Mouse (Mus musculus): ENCODE results near the gene Prss21. TPM values are rescaled to one million over a fixed set of nuclear protein-coding genes. Genes with fewer than 3 reads are reported as not detected.
A peak's percentile ranks its signal among the peaks of the same experiment; 100 is the strongest.

Prss21 gene
- polyA plus RNA-seq (2015; fragmentation: Nextera tagmentation; extraction: Ambion mirVana): not detected in 2 replicates

GRCm38 (mm10) chr17:23867756-23868155 lies at the start of gene Prss21:
Prss21 (plus strand) TSS chr17:23868056.
- 89% methylated on average over 15 of the region's 15 CpGs for WGBS
- no peak for ATAC-seq (ENCODE audit: insufficient read depth, low FRiP score, low read depth)
- Histone ChIP-seq H3K27me3 (replicated peaks) (no peaks in the 10 kb centered on the region), H3K4me2 (no peak within 1 kb of the TSS), H3K36me3 (no peaks in the 10 kb centered on the region), H3K4me3 (replicated peaks) (no peak within 1 kb of the TSS), H3K4me1 (no peaks in the 10 kb centered on the region), H3K9me3 (no peaks in the 10 kb centered on the region), H3K27ac (no peak within 1 kb of the TSS), H3K9ac (no peak within 1 kb of the TSS)

DNA sequence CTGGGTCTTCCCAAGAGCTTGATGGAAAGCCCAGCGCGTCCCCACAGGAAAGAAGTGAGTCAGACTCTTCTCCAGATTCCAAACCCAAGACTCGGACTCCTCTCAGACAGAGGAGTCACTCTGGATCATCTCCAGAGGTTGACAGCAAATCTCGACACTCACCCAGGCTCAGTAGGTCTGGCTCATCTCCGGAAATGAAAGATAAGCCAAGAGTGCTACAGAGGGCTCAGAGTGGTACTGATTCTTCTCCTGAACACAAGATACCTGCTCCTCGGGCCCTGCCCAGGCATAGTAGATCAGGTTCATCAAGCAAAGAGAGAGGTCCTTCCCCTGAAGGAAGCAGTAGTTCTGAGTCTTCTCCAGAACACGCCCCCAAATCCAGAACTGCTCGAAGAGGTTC lies 49.3 kb upstream of the Prss21 start:
- 96% methylated on average over 8 of the region's 8 CpGs for WGBS
- no peaks in the 10 kb centered on the region for H3K9me3 ChIP-seq
- no peaks in the 10 kb centered on the region for H3K27me3 ChIP-seq (replicated peaks)
- no peak for ATAC-seq (ENCODE audit: insufficient read depth, low FRiP score, low read depth)
- H3K4me3 ChIP-seq (replicated peaks): no peak overlapping the region
- no peak overlapping the region for H3K27ac ChIP-seq
- no peak overlapping the region for H3K4me2 ChIP-seq
- H3K9ac ChIP-seq: no peak overlapping the region
- H3K4me1 ChIP-seq: no peaks in the 10 kb centered on the region
- peaks cover 97% of the 10 kb centered on the region for H3K36me3 ChIP-seq

DNA sequence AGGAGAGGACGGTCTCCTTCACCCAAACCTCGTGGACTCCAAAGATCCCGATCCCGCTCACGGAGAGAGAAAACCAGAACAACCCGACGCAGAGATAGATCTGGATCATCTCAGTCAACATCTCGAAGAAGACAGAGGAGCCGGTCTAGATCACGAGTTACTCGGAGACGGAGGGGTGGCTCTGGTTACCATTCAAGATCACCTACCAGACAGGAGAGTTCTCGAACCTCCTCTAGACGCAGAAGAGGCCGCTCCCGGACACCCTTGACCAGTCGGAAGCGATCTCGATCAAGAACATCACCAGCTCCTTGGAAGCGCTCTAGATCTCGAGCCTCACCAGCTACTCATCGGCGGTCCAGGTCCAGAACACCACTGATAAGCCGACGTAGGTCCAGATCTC lies 48.6 kb upstream of the Prss21 start:
- H3K27ac ChIP-seq: no peak overlapping the region
- H3K27me3 ChIP-seq (replicated peaks): no peaks in the 10 kb centered on the region
- 97% methylated on average over 25 of the region's 25 CpGs for WGBS
- H3K9me3 ChIP-seq: no peaks in the 10 kb centered on the region
- H3K36me3 ChIP-seq: peaks cover 98% of the 10 kb centered on the region
- no peaks in the 10 kb centered on the region for H3K4me1 ChIP-seq
- H3K9ac ChIP-seq: no peak overlapping the region
- no peak for ATAC-seq (ENCODE audit: insufficient read depth, low FRiP score, low read depth)
- no peak overlapping the region for H3K4me2 ChIP-seq
- no peak overlapping the region for H3K4me3 ChIP-seq (replicated peaks)

- no peak for ATAC-seq (ENCODE audit: insufficient read depth, low FRiP score, low read depth)
- no peaks in the 10 kb centered on the region for H3K9me3 ChIP-seq
- no peaks in the 10 kb centered on the region for H3K27me3 ChIP-seq (replicated peaks)
- no peak overlapping the region for H3K9ac ChIP-seq
- H3K36me3 ChIP-seq: peaks cover 98% of the 10 kb centered on the region
- H3K4me2 ChIP-seq: no peak overlapping the region
- no peak overlapping the region for H3K4me3 ChIP-seq (replicated peaks)
- no peaks in the 10 kb centered on the region for H3K4me1 ChIP-seq
- H3K27ac ChIP-seq: no peak overlapping the region
- 89% methylated on average over 5 of the region's 5 CpGs for WGBS
Observed at GRCm38 (mm10) chr17:23820731-23821130, 47.1 kb upstream of the Prss21 start.

DNA sequence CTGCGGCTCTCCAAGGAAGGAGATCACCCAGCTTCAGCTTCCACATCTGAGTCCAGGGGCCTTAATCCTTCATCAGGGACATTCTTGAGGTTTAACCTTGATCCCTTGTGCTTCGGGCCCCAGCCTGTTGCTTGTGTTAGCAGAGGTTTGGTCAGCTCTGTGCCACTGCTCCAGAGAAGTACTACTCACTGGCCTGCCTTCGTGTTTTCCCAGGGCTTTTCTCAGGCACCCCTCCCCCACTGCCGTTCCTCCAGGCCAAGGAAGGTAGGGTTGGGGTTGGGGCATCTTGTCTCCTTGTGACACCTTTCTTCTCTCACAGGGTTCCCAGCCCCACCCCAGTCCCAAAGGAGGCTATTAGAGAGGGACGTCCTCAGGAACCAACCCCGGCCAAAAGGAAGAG lies 45.8 kb upstream of the Prss21 start:
- H3K4me1 ChIP-seq: peaks cover 2% of the 10 kb centered on the region; the same call in 1 of the 2 replicates
- H3K4me2 ChIP-seq: no peak overlapping the region
- peaks cover 90% of the 10 kb centered on the region for H3K36me3 ChIP-seq
- no peak overlapping the region for H3K4me3 ChIP-seq (replicated peaks)
- no peak overlapping the region for H3K27ac ChIP-seq
- ATAC-seq (ENCODE audit: insufficient read depth, low FRiP score, low read depth): no peak
- no peak overlapping the region for H3K9ac ChIP-seq
- WGBS: 58% methylated on average over 6 of the region's 6 CpGs
- H3K27me3 ChIP-seq (replicated peaks): no peaks in the 10 kb centered on the region
- no peaks in the 10 kb centered on the region for H3K9me3 ChIP-seq

- Histone ChIP-seq H3K4me2 (no peak overlapping the region), H3K36me3 (peaks cover 81% of the 10 kb centered on the region), H3K4me1 (peaks cover 8% of the 10 kb centered on the region), H3K27ac (no peak overlapping the region), H3K4me3 (replicated peaks) (no peak overlapping the region), H3K9me3 (no peaks in the 10 kb centered on the region), H3K9ac (no peak overlapping the region), H3K27me3 (replicated peaks) (no peaks in the 10 kb centered on the region)
- no peak for ATAC-seq (ENCODE audit: insufficient read depth, low FRiP score, low read depth)
- WGBS: 78% methylated on average over 16 of the region's 16 CpGs
Observed at GRCm38 (mm10) chr17:23823018-23823417, 44.8 kb upstream of the Prss21 start.

- Histone ChIP-seq H3K9ac (no peak overlapping the region), H3K4me3 (replicated peaks) (no peak overlapping the region), H3K27me3 (replicated peaks) (no peaks in the 10 kb centered on the region), H3K36me3 (peaks cover 75% of the 10 kb centered on the region), H3K4me1 (peaks cover 8% of the 10 kb centered on the region), H3K27ac (no peak overlapping the region), H3K9me3 (no peaks in the 10 kb centered on the region), H3K4me2 (no peak overlapping the region)
- no peak for ATAC-seq (ENCODE audit: insufficient read depth, low FRiP score, low read depth)
- WGBS: 92% methylated on average over 12 of the region's 12 CpGs
Observed at GRCm38 (mm10) chr17:23823614-23824013, 44.2 kb upstream of the Prss21 start.

DNA sequence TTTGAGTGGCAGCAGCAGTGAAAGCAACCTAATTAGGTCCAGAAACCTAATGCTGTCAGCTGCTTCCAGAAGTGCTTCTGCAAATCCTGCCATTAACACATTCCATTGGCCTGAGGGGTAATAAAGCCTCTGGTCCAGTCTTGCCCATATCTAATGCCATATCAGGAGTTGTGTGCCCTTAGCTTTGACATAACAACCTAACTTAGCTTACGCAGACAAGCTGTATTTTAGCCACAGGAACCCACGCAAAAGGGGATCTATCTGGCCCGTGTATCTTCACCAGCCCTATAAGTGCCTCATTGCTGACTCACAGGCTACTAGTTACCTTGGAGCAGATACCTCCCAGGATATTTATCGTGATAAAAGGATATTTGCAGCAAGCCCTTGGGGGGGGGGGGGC lies 42.3 kb upstream of the Prss21 start:
- Histone ChIP-seq H3K4me2 (no peak overlapping the region), H3K27ac (no peak overlapping the region), H3K36me3 (peaks cover 55% of the 10 kb centered on the region), H3K9me3 (no peaks in the 10 kb centered on the region), H3K9ac (no peak overlapping the region), H3K4me1 (peaks cover 8% of the 10 kb centered on the region), H3K27me3 (replicated peaks) (no peaks in the 10 kb centered on the region), H3K4me3 (replicated peaks) (no peak overlapping the region)
- WGBS: 85% methylated on average over 4 of the region's 4 CpGs
- ATAC-seq (ENCODE audit: insufficient read depth, low FRiP score, low read depth): no peak

- H3K4me1 ChIP-seq: peaks cover 8% of the 10 kb centered on the region
- H3K9me3 ChIP-seq: no peaks in the 10 kb centered on the region
- H3K9ac ChIP-seq: peak overlapping the region; percentile 56
- ATAC-seq (ENCODE audit: insufficient read depth, low FRiP score, low read depth): peak; percentile 63
- peaks cover 27% of the 10 kb centered on the region for H3K36me3 ChIP-seq
- WGBS: under 1% methylated on average over 47 of the region's 47 CpGs
- H3K4me2 ChIP-seq: peak overlapping the region; percentile 52
- peaks cover 5% of the 10 kb centered on the region; the same call in 1 of the 2 replicates for H3K27me3 ChIP-seq (replicated peaks)
- peak overlapping the region; percentile 82 for H3K27ac ChIP-seq
- H3K4me3 ChIP-seq (replicated peaks): peak overlapping the region; percentile 67
Observed at GRCm38 (mm10) chr17:23828271-23829001, 39.4 kb upstream of the Prss21 start.

GRCm38 (mm10) chr17:23829064-23829619 lies 38.7 kb upstream of the Prss21 start, which contains the start of gene Elob:
Elob (minus strand) TSS chr17:23829136.
- Histone ChIP-seq H3K9me3 (no peaks in the 10 kb centered on the region), H3K9ac (peak within 1 kb of the TSS; percentile 56), H3K4me3 (replicated peaks) (peak within 1 kb of the TSS; percentile 67), H3K4me2 (peak within 1 kb of the TSS; percentile 52), H3K27me3 (replicated peaks) (peaks cover 5% of the 10 kb centered on the region), H3K36me3 (peaks cover 20% of the 10 kb centered on the region), H3K27ac (peak within 1 kb of the TSS; percentile 95), H3K4me1 (peaks cover 8% of the 10 kb centered on the region)
- under 1% methylated on average over 32 of the region's 42 CpGs for WGBS
- ATAC-seq (ENCODE audit: insufficient read depth, low FRiP score, low read depth): peak; percentile 94

DNA sequence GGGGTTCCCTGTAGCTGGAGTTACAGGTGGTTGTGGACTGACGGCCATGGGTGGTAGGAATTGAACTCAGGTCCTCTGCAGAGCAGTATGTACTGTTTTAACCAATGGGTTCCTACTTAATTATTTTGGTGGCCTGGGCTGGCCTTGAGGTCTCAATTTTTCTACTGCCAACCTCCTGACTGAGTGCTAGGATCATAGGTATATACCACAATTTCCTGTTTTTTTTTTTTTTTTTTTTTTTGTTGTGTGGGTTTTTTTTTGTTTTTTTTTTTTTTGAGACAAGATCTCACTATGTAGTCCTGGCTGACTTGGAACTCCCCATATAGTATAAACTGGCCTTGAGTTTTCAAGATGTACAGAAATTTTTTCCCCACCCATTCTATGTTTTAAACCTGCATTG lies 36.7 kb upstream of the Prss21 start:
- Histone ChIP-seq H3K4me1 (peaks cover 8% of the 10 kb centered on the region), H3K9ac (no peak overlapping the region), H3K4me3 (replicated peaks) (no peak overlapping the region), H3K4me2 (no peak overlapping the region), H3K36me3 (0 out of 2 replicates have a peak, but pooled peaks cover 2% of the 10 kb centered on the region), H3K27ac (no peak overlapping the region), H3K27me3 (replicated peaks) (peaks cover 5% of the 10 kb centered on the region), H3K9me3 (no peaks in the 10 kb centered on the region)
- WGBS: 92% methylated on average over 1 of the region's 1 CpGs
- no peak for ATAC-seq (ENCODE audit: insufficient read depth, low FRiP score, low read depth)

DNA sequence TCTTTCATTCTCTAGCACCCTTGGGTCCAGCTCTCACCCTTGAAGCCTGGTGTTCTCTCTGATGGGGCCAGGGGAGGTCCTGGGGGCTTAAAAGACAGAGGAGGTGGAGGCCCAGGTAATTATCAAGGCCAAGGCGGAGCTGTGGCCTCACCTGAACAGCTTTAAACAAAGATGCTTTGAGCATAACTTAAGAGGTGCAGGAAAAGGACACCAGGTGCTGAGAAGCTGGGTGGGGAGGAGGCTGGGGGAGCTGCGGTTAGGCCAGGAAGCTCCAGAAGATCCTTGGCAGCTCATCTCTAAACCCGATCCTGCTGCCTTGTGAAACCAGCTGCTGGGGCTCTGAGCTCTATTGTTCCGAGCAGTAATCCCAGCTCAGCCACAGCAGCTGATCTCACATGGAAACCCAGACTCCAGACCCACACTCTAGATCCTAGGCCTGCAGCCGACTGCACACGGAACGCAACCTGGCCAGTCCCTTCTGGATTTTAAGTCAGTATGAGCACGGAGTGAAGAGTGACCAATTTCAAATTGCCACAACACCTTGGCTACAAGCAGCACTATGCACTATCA lies 31.8 kb upstream of the Prss21 start, which contains the start of gene Prss33:
Gene Prss33 (minus strand): TSS at position 51 of the 570 bp plus-strand sequence.
- no peak for ATAC-seq (ENCODE audit: insufficient read depth, low FRiP score, low read depth)
- H3K9me3 ChIP-seq: no peaks in the 10 kb centered on the region
- no peaks in the 10 kb centered on the region for H3K36me3 ChIP-seq
- no peak within 1 kb of the TSS for H3K4me3 ChIP-seq (replicated peaks)
- H3K9ac ChIP-seq: no peak within 1 kb of the TSS
- no peaks in the 10 kb centered on the region for H3K4me1 ChIP-seq
- H3K4me2 ChIP-seq: no peak within 1 kb of the TSS
- no peak within 1 kb of the TSS for H3K27ac ChIP-seq
- H3K27me3 ChIP-seq (replicated peaks): peaks cover 5% of the 10 kb centered on the region
- 68% methylated on average over 8 of the region's 8 CpGs for WGBS
